Mouse (Mus musculus) spleen, postnatal 4 days (tissue): ENCODE measurements at regions not wholly inside any gene's neighbourhood (a gene's known extent, or its start where the extent isn't known, plus 50 kb on each side); places are given as distances from the start of the nearest gene placed in this dataset.
A peak's percentile ranks its signal among the peaks of the same experiment; 100 is the strongest.
"Not testable (repeated sequence)": the region's sequence is repeated elsewhere in the genome, so short reads cannot be mapped to it uniquely, and the experiment has no call there.

ENCODE experiments used
- DNase-seq, 2 experiments: peaks; one replicate each; pipeline ENCODE4 v3.0.0; 2022; ENCODE audit warnings: low spot score in 2 of 2

DNA sequence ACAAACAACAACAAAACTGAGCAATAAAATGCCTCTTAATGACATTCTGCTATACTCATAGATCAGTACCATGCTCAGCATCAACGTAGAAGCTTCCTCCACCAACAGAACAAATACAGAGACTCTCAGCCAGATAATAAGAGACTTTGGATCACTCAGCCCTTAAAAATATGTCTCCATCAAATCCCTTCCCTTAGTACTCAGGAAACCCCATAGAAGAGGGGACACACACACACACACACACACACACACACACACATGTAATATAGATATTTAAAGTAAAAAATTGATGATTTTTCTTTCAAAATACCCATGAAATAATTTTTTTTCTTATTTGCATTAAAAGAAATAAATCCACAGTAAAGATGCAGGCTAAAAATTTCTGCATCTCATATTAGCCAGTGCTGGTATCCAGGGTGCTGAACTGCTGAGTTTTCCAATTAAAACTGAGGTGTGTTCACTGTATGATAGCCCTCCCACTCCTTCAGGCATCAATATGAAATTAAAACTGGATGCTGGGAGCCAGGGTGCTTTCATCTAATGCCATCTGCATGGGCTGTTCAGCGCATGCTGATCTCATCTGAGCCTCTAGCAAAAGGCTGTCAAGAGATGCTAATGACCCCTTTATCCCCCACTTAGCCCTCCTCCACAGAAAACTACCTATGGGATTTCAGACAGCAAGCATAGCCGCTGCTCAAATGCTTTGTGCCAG, 321.0 kb downstream of the Tm4sf1 start:
- DNase-seq = no peak

DNA sequence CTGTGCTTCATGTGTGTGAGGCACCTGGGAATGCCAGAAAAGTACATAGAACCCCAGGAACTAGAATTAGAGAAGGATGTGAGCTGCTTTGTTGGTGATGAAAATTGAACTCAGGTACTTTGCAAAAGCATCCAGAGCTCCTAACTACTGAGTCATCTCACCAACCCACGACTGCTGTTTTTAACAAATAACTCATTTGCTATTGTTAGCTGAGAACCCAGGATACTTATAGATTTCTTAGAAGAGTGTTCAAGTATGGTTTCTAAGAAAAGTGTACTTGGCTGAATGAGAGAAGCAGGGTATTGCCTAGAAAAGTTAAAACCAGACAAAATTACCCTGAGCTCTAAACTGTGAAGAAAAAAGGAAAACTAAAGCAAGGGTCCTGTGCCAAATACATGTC, 335.8 kb downstream of the Tm4sf1 start:
- DNase-seq = no peak

GRCm38 (mm10) chr3:56965444-56965843, 336.3 kb downstream of the Tm4sf1 start:
- peak in 1 of 2 experiments; percentile 1 for DNase-seq

DNA sequence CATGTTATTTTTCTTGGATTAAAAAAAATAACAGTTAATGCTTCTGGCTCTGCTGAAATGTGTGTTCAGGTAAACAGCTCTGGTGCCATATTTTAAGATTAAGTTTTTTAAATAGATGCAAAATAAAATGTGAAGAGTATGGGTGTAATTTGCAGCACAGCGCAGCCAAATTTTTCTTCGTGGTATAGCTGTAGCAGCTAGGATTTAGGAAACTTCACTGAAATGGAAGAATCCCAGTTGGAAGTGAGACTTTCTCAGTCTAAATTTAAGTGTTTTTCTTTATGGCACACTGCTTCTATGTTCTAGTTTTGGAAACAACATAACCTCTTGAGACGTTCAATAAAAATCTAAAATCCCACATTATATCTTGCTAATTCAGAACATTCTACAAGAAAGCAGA, 337.6 kb downstream of the Tm4sf1 start:
- peak in 1 of 2 experiments; percentile 2 for DNase-seq

DNA sequence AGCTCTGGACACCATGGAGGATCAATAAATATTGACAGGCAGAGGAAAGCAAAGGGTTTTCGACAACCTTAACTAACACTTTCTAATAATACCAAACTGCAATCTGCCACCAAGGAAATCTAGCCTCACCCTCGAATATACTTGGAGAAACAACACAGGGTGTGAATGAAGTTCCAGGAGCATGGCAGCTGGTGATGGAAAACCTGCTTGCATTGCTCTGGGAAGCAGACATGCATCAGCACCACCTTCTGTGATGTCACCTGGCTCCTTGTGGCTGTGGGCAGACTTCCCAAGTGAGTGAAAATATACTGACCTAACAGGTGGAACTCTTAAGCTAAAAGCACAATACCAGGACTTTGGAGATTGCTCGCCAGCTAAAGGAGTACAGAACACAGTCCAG, 338.5 kb downstream of the Tm4sf1 start:
- peak in 1 of 2 experiments; percentile 34 for DNase-seq

DNA sequence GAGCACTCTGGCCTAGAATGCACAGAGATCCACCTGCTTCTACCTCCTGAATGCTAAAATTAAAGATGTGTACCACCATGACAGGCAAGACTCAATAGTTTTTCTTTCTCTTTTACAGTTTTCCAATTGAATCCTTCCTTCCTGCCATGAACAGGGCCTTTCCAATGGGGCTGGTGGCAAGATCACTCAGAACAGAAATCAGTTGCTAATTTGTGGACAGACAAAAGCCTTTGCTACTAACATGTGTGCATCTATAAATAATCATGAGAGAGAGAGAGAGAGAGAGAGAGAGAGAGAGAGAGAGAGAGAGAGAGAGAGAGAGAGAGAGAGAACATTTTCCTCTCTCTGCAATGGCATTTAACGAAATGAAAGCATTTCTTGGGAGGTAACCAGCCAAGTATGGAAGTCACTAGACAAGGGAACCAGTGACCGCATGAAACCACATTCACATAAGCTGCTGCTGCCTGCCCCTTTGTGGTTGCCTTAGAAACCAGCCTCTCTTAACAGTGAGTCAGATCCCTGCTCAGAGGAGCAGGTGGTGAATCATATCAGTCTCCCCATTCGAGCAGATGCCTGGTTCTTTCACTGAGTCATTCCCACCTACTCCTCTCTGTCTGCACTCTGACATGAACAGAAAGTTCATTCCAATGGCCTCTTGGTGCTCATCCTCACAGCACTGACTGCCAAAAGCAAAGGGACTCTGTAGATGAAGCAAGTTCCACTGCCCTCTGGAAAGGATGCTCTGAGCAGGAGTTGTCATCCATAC, 339.4 kb downstream of the Tm4sf1 start:
- peak in 1 of 2 experiments; percentile 27 for DNase-seq

- no peak for DNase-seq
Observed at GRCm38 (mm10) chr3:56956978-56957377, 344.8 kb downstream of the Tm4sf1 start.

DNA sequence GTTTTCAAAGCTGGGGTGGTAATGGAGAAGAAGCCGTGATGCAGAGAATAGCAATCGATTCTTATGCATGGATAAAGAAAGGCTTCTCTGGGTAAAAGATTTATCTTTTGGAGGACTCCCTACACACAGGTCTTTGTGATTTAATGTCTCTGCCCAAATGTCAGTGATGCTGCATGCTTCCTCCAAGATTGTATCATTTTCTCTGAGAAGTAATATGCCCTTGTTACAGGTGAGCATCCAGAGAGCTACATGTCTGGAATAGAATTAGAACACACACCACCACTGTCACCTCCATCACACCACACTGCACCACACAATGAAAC, 346.0 kb downstream of the Tm4sf1 start:
- no peak for DNase-seq

- peak in 1 of 2 experiments; percentile 21 for DNase-seq
Observed at GRCm38 (mm10) chr3:56955098-56955798, 346.5 kb downstream of the Tm4sf1 start.

GRCm38 (mm10) chr3:56942557-56942956, 359.2 kb downstream of the Tm4sf1 start:
- not testable (repeated sequence) for DNase-seq

DNA sequence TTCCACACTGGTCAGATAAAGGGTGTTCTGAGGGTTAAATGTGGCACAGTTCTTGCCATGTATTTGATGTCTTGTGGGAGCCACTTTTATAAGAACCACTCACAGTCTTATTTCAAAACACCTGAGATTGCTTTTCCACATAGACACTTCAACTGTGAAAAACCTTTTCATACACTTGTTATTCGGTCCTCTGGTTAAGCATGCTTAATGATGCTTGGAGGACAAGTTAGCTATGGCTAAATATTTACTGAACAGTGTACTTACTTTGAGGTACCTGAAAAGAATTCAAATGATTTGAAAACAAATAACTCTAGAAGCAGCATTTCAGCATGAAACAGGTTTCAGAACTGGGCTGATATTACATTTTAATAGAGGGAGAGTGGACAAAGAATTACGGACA, 372.8 kb downstream of the Tm4sf1 start:
- DNase-seq = not testable (repeated sequence)

- DNase-seq = no peak
Observed at GRCm38 (mm10) chr3:56898491-56898890, 403.3 kb downstream of the Tm4sf1 start.

GRCm38 (mm10) chr3:56877062-56877461, 424.7 kb downstream of the Tm4sf1 start:
- no peak for DNase-seq

- DNase-seq = no peak
Observed at GRCm38 (mm10) chr3:56863591-56863990, 438.2 kb downstream of the Tm4sf1 start.

DNA sequence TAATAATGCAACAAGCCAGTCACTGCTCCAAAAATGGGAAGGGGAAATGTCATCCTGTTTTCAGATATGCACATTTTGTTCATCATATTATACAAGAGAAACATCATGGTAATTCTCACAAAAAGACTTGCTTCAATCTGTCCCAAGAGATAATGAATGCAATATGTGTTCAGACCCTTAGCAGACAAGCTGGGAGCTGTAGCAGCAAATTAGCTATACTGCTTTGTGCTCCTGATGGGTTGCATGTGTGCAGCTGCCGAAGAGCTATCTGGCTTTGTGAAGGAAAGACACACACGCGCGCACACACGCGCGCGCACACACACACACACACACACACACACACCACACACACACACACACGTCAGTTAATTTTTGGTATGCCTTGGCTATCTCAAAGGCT, 441.9 kb downstream of the Tm4sf1 start:
- DNase-seq = no peak

DNA sequence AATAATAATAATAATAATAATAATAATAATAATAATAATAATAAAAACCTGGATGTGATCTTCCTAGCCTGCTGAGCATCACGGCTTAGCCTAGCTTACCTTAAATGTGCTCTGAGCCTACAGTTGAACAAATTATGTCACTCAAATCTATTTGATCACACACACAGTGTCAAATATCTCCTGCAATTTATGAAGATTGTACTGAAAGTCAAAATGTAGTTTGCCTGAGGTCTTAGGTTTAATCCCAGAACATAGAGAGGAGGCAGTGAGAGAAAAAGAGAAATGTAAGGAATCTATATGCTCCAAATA, 456.4 kb downstream of the Tm4sf1 start:
- no peak for DNase-seq

GRCm38 (mm10) chr3:56844681-56845461, 456.9 kb downstream of the Tm4sf1 start:
- no peak for DNase-seq

DNA sequence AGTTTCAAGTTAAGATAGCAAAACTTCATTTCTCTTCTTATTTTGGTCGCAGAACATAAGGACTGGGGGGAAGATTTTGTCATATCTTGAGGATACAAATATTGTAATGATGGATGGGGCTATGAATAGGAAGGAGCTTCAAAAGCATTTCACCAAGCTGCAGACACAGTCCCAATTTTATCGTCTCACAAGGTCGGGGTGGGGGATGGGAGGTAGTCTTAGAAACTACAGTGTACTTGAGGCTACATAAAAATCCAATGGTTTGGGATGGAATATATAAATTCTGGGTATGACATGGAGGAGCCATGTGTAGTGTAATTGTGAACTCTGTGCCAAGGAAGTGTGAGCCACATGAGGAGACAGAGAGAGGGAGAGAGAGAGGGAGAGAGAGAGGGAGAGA, 464.6 kb downstream of the Tm4sf1 start:
- no peak for DNase-seq

DNA sequence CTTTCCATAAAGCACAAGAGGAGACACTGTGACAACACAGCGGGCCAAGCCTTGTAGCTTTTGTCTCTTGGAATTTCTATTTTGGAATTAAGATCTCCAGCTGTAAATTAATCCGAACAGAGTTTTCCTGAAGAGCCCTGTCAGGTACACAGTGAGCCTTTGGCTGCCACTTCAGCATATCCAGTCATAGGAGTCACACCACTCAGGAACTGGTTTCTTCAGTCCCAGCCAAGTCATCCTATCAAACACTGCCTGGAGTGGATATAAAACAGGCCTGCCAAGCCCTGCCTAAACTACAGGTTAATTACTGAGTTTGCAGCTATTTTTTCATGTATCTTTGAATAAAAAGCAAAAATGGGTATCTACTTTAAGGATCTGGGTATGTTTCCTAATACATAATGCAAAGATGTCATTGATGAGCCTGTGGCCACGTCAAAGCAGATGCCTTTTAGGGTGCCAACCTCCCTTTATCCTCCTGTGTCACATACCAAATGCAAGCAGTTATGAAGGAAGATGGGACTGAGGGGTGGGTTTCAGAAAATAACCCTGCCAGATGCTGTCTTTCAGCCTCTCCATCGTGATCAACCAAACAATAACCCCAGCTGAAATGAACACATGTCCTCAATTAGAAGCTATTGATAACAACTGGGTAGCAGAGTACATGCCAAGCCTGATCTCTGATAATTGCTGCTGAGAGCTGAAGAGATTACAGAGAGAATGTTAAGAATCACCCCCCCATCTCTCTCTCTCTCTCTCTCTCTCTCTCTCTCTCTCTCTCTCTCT, 471.3 kb downstream of the Tm4sf1 start:
- no peak for DNase-seq

DNA sequence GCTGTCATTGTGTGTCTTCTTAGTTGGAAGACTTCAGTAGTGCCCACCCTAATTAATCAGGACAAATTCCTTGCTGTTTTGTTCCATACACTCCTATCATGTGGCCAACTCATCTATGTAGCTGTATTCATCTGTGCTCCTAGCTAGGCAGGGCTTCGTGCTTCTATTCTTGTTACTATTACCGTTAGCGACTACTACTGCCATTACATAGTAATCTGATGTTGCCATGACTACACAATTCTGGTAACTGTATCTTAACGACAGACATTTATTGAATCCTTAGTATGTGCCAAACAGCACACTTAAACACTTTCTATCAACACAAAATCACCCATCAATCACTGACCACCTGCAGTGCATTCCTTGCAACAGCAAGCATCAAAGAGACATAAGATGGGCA, 477.6 kb downstream of the Tm4sf1 start:
- no peak for DNase-seq

- no peak for DNase-seq
Observed at GRCm38 (mm10) chr3:56810548-56811071, 491.2 kb downstream of the Tm4sf1 start.
